Mouse (Mus musculus) duodenum, adult 2 months (tissue): ENCODE results near the gene Igdcc4. TPM values are rescaled to one million over a fixed set of nuclear protein-coding genes. Genes with fewer than 3 reads are reported as not detected.

ENCODE experiments used
- polyA plus RNA-seq: library from polyadenylated mRNA; depleted of rRNA; stranded (reverse); fragments of >200 nt; gene quantifications from 2 replicates; pipeline ENCODE4 v1.2.3, GENCODE M21; 2012; ENCODE audit warnings: low replicate concordance; rRNA removed

The Igdcc4 gene
- polyA plus RNA-seq: 0.76 and 2.3 TPM in 2 replicates

GRCm38 (mm10) chr9:65100991-65101685, at the start of gene Igdcc4:
Gene Igdcc4, plus strand, starts transcription at chr9:65101486.

GRCm38 (mm10) chr9:65140936-65141305, 39.6 kb downstream of the Igdcc4 start, which contains the start of gene Igdcc3:
Gene Igdcc3, plus strand, starts transcription at chr9:65141189.

Other genes starting within 250 kb of the Igdcc4 start
- not detected in 2 replicates for gene Slc24a1, start 149.9 kb upstream of the Igdcc4 start, polyA plus RNA-seq
- gene Ints14, start 140.6 kb upstream of the Igdcc4 start, polyA plus RNA-seq: 3.7 and 6.6 TPM in 2 replicates
- gene Hacd3, start 79.8 kb upstream of the Igdcc4 start, polyA plus RNA-seq: 14.7 and 17.2 TPM in 2 replicates
- gene Dpp8, start 69.1 kb upstream of the Igdcc4 start, polyA plus RNA-seq: 15.7 and 18.8 TPM in 2 replicates
- gene Igdcc3, start 39.7 kb downstream of the Igdcc4 start, polyA plus RNA-seq: 0.04 TPM in 1 of 2 replicates, not detected in the other
- gene Parp16, start 93.9 kb downstream of the Igdcc4 start, polyA plus RNA-seq: 12.6 and 13.0 TPM in 2 replicates
- 0.36 and 1.6 TPM in 2 replicates for gene Cilp, start 163.7 kb downstream of the Igdcc4 start, polyA plus RNA-seq
- 5.8 and 10.1 TPM in 2 replicates for gene Clpx, start 192.8 kb downstream of the Igdcc4 start, polyA plus RNA-seq
- 11.4 and 20.3 TPM in 2 replicates for gene Pdcd7, start 244.6 kb downstream of the Igdcc4 start, polyA plus RNA-seq